Mouse (Mus musculus): ENCODE results near the gene Limd2.
"Not testable (repeated sequence)": the region's sequence is repeated elsewhere in the genome, so short reads cannot be mapped to it uniquely, and the experiment has no call there.

Gene Limd2

DNA sequence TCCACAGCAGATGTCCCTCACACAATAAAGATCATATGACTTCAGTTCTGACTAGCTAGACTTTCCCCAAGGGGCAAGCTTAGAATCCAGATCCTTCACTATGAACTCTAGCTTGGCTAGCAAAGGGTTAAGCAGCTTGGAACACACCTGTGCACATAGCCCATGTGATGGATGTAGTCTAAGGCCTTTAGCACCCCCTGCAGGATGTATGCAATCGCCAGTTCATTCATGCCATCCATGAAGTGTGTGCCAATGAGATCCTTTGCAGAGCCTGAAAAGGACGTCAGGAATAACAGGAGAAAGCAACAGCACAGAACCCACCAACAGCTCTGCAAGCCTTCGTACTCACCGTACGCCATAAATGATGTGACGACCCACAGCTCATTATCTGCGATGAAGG lies 10.1 kb upstream of the Limd2 start:
- no peak for DNase-seq

DNA sequence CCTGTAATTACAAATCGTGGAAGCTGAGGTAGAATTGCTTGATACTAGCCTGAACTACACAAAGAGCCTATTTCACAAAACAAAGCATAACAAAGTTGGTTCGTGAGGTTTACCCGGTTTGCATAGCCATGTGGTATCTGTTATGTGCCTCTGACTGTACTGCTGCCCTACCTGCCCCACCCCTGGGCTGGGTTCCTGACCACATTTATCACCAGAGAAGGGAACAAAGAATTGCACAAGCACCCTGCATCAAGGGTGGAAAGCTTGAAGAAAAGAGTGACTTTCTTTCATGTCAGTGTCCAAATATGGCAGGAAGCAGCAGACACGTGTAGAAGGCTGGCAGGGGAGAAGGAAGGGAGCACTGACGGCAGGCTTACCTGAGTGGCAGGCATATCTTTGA lies 6.8 kb upstream of the Limd2 start:
- DNase-seq = no peak

GRCm38 (mm10) chr11:106164601-106165180 lies 4.0 kb upstream of the Limd2 start:
- no peak for DNase-seq

DNA sequence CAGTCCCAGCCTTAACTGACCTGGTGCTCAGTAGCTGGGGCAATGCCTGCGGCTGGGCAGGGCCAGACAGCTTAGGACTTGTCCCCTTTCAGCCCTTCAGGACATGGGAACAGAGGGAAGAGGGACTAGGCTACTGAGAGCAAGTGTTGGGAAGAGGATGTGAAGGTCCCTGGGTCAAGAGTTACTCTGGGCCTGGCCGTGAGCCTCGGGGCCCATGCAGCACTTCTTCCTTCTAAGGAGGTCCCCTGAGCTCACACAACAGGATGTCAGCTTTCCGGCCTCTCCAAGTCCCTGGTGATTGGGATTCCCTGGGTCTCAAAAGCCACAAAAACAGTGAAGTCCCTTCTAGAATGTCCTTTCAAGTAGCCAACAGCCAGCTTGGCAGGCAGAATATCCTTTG lies 2.9 kb upstream of the Limd2 start:
- no peak for DNase-seq

DNA sequence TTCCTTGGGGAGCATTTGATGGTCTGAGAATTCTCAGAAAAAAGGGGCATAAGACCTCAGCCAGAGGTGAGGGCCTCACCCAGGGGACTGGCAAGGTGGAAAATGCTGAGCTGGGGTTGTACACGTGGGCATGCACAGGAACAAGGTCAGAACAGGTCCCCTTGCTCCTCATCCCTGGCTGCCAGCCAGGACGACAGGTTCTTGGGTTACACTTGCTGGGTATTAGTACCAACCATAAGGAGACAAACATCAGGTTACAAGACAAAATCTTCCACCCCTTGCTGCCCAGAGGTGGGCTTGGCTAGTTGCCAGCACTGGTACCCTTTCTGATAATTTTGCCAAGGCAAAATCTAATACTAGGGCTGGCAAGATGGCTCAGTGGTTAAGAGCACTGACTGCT lies 1.6 kb upstream of the Limd2 start:
- no peak for DNase-seq

DNA sequence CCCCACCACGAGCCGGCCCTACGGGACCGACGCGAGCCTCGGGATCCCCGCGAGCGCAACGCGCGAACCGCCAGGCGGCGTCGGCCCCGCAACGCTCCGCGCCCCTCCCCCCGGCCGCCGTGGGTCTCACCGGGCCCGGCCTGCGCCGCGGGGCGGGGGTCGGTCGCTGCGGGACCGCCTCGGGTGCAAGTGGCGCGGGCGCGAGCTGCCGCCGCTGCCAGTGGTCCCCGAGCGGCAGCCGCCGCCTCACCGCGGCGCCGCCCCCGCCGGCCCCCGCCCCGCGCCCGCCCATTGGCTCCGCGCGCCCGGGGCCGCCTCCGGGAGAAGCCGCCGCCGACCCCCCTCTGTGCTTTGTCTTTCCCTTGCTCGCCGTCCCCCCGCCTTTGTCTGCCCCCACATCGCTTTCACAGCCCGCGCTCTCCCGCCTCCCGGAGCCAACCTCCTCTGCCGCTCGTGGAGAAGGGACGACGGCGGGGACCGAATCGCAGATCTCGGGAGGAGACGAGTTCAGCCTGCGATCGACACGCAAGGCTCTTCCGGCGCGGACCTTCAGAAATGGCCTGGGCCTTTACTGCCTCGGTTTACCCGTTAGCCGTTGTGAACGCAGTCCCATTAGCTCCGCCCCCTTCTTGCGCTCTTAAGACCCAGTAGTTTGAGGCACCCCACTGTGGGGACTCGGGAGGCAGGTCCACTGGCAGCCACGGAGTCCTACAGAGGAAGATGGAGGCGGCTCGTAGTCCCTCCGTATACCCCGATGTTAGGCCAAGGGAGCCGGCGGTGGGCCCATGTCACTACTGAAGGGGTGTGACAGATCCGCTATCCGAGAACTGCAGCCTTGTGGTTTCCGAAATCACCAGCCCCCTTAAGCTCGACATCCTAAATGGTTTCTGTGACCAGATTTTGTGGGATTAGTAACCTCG lies 479 bp downstream of the Limd2 start:
- DNase-seq = peak; percentile 87

GRCm38 (mm10) chr11:106159216-106159920 lies 1.3 kb downstream of the Limd2 start:
- peak; percentile 44 for DNase-seq

GRCm38 (mm10) chr11:106158930-106159215 lies 1.8 kb downstream of the Limd2 start:
- DNase-seq = no peak

DNA sequence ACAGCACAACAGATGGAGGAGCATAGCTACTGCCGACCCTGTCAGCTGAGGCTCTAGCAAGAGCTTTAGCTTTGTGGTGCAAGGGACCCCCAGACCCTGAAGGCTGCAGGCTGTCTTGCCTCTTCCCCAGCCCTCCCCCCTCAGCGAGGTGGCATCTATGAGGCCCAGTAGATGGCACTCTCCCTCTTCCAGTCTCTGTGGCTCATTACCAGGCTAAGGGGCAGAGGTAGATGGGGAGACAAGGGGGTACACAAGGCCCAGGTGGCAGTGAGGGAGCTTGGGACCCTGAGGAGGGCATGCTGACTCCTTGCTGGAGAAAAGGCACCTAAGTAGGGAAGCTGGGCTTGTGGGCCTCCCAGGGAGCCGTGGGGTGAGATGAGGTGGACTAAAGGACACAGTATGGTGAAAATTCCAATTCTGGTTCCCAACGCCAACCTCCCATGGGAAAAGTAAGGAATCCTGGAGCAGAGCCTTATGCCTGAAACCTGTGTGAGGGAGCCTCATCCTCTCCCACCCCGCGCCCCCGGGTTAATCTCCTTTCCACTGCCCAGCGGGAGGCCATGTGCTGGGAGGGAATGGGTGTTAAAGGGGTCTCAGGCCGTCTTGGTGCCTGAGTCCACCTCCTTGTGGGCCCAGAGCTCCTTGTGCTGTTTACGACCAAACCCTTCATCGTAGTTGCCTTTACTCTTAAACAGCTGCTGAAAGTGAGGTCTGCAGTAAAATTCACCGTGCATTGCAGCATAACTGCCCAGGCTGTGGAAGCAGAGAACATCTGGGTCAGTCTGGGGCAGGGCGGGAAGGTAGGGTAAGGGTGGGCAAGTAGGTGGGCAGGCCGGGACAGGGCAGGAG lies 2.4 kb downstream of the Limd2 start:
- DNase-seq = peak; percentile 50

- no peak for DNase-seq
Observed at GRCm38 (mm10) chr11:106157154-106157553, 3.5 kb downstream of the Limd2 start.

- DNase-seq = no peak
Observed at GRCm38 (mm10) chr11:106156257-106156656, 4.4 kb downstream of the Limd2 start.

- no peak for DNase-seq
Observed at GRCm38 (mm10) chr11:106155761-106156160, 4.9 kb downstream of the Limd2 start.

DNA sequence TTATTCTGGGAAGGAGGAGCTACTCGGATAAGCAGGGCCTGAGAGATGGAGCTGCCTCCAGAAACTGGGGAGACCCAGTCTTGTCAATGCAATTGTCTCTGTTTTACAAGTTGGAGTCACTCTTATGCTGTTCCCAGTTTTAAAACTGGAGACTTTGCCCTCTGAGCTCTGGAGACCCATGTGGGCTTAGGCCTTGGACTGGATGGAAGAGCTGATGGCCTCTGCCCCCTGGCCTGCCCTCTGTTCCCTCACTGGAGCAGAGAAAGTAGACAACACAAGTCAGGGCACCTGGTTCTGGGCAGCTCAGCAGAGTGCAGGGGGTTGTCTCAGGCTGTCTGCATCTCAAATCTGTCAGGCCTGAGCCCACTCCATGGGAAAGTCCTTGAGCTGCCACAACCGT lies 5.9 kb downstream of the Limd2 start:
- DNase-seq = no peak

GRCm38 (mm10) chr11:106154091-106154490 lies 6.6 kb downstream of the Limd2 start:
- DNase-seq = no peak

DNA sequence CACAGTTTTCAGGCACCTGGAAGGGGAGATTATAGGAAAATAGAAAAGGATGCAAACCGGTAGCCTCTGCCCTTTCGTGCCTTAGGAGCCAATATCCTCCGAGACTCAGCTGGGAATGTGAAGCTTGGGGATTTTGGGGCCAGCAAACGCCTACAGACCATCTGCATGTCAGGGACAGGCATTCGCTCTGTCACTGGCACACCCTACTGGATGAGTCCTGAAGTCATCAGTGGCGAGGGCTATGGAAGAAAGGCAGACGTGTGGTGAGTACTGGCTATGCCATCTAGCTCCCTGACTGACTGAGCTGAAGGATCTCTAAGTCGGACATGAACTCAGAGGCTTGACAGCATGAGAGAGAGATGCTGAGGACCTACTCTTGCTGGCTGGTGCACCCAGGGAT lies 8.5 kb downstream of the Limd2 start:
- DNase-seq = no peak

DNA sequence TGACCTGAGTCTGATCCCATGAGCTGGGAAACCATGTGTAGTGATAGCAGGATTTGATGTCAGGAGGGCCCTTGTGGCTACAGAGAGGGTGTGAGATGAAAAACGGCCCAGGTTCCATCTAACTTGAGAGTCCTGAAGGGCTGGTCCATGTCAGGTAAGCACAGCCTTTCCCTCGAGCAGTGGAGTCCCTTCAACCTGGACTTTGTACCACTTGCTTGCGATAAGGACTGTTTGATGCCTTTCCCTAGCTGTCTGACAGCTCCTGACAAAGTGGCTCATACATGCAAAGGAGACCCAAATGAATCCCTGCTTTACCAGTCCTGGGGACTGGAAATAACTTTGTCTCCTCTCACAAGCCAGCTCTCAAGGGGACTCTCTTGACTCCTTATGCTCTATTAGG lies 9.4 kb downstream of the Limd2 start:
- DNase-seq = no peak

DNA sequence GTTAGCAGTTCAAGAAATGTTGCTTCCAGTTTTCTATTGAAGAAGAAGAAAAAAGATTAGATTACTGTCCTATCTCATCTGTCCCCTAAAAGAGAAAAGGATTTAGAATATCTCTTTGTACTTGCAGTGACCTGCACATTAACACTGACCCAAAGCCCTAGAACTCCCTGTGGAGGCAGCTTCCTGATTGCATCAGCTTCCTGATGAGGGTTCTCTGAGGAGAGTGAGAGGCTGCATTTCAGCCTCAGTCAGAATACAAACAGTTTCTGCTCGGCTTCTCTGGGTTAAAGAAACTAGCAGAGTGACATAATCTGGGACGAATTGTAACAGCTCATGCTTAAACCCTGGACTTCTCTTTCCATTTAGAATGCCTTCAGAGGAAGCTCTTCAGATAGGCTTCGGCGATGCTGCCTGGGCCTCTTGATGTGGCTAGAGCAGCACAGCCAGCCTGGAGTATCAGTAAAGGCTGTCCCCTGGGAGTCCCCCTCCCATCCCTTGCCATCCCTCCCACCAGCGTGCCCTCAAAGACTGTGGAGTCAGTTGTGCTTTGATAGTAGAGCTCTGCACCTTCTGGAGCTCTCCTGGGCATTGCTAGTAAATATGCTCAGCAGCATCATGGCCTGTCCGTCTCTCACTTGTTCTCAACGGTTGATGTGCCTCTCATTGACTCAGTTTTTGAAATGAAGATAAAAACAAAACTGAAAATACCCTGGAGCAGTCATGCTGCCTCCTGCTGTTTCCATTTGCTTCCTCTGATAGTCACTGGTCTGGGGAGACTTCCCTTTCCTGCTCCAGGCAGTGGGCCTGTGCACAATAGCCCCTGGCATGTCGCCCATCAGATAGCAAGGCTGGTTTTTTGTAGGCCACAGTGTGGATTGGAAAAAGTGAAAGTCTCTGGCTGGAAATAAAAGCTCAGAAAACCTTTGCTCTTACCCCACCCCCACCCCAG lies 25.8 kb downstream of the Limd2 start:
- DNase-seq = peak; percentile 61

DNA sequence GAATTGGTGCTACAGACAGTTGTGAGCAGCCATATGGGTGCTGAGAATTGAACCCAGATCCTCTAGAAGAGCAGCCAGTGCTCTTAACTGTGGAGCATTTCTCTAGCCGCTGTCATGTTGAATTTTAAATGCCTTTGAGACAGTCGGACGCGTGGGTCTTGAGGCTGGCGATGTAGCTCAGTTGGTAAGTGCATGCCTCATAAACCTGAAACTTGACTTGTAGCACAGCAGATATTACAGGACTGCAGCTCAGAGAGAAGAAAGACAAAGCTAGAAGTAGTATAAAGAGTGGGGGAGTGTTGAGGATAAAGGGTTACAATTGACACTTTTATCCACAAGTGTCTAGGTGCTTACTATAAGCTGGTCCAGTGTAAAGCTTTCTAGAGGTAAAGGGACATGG lies 28.1 kb downstream of the Limd2 start:
- no peak for DNase-seq

DNA sequence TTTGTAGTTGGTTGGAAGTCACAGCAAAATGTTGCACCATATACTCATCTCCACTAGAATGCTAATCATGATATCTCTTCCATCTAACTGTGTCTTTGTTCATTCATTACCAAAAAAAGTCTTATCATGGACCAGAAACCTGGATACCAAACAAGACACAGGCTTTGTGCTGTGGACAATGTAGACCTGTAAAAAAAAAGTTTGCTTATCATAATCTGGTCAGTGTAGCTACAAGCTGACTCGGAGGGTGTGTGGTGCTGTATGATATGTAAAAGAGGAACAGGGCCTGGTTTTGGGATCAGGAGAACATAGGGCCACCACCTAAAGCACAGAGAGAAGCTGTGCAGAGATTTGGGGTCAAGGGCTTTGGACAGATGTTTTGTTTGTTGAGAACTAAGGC lies 31.2 kb downstream of the Limd2 start:
- DNase-seq = no peak

DNA sequence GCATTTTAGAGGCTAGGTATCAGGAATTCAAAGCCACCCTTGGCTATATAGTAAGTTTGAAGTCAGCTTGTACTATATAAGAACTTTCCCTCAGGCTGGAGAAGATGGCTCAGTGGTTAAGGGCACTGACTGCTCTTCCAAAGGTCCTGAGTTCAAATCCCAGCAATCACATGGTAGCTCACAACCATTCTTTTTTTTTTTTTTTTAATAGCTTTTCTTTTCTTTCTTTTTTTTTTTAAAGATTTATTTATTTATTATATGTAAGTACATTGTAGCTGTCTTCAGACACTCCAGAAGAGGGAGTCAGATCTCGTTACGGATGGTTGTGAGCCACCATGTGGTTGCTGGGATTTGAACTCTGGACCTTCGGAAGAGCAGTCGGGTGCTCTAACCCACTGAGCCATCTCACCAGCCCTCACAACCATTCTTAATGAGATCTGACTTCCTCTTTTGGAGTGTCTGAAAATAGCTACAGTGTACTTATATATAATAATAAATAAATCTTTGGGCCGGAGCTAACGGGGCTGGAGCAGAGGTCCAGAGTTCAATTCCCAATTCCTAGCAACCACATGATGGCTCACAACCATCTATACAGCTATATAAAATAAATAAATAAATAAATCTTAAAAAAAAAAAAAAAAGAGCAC lies 33.8 kb downstream of the Limd2 start:
- not testable (repeated sequence) for DNase-seq

- no peak for DNase-seq
Observed at GRCm38 (mm10) chr11:106125827-106126226, 34.8 kb downstream of the Limd2 start.

Measured in right cerebral cortex, postnatal 14 days (tissue).